33 mouse cellular contexts compared by ENCODE assay signal in genomic region chr13:47580144-47580543, GRCm38 (mm10).
"Had no signal": no experiment of that assay in that cellular context is flagged by ENCODE, and none has a peak within 500 bp of the region (broad histone marks: within the 10 kb centered on the region; RNA-seq: fewer than 3 reads in every experiment).

No protein-coding gene starts in this region.

- ATAC-seq: hindbrain, embryonic 16.5 days; hindbrain, postnatal 0 days; inflammation-experienced regulatory T-cells, adult 6 months; intestine, embryonic 15.5 days; intestine, embryonic 16.5 days; intestine, postnatal 0 days had no signal

- H3K27ac ChIP-seq: heart, embryonic 13.5 days; heart, embryonic 15.5 days; hindbrain, embryonic 10.5 days; hindbrain, embryonic 12.5 days; hindbrain, embryonic 13.5 days; hindbrain, embryonic 14.5 days; hindbrain, embryonic 15.5 days; hindbrain, postnatal 0 days; intestine, embryonic 15.5 days; kidney, embryonic 15.5 days; kidney, postnatal 0 days; layer of hippocampus, adult 2 months; left cerebral cortex, adult 2 months had no signal

- H3K4me1 ChIP-seq: heart, embryonic 13.5 days; heart, embryonic 15.5 days; hindbrain, embryonic 10.5 days; hindbrain, embryonic 12.5 days; hindbrain, embryonic 13.5 days; hindbrain, embryonic 15.5 days; intestine, embryonic 15.5 days; kidney, embryonic 15.5 days had no signal

- H3K4me3 ChIP-seq: heart, embryonic 13.5 days; heart, embryonic 15.5 days; hindbrain, embryonic 10.5 days; hindbrain, embryonic 12.5 days; hindbrain, embryonic 13.5 days; hindbrain, embryonic 15.5 days; intestine, embryonic 15.5 days; kidney, embryonic 15.5 days; layer of hippocampus, adult 2 months; left cerebral cortex, adult 2 months had no signal

- H3K9me3 ChIP-seq: heart, embryonic 13.5 days; heart, embryonic 15.5 days; hindbrain, embryonic 10.5 days; hindbrain, embryonic 12.5 days; hindbrain, embryonic 13.5 days; hindbrain, embryonic 15.5 days; intestine, embryonic 15.5 days; kidney, embryonic 15.5 days had no signal

- DNase-seq: heart, postnatal 10 days; heart, postnatal 14 days; heart, postnatal 36 days; heart, postnatal 4 days; kidney, adult 11 months; kidney, adult 2 months; kidney, adult 8-10 months; kidney, adult 9 months; kidney, postnatal 10 days; kidney, postnatal 14 days; kidney, postnatal 25 days; kidney, postnatal 36 days; kidney, postnatal 4 days; layer of hippocampus, adult 9-11 months; layer of hippocampus, postnatal 36 days had no signal

- H3K9ac ChIP-seq: heart, embryonic 13.5 days; heart, embryonic 15.5 days; hindbrain, embryonic 12.5 days; hindbrain, embryonic 13.5 days; hindbrain, embryonic 14.5 days; hindbrain, embryonic 15.5 days; intestine, embryonic 15.5 days; kidney, embryonic 15.5 days had no signal

- H3K4me2 ChIP-seq: heart, embryonic 11.5 days; heart, embryonic 13.5 days; heart, embryonic 15.5 days; hindbrain, embryonic 12.5 days; hindbrain, embryonic 13.5 days; hindbrain, embryonic 14.5 days; hindbrain, embryonic 15.5 days; intestine, embryonic 15.5 days; kidney, embryonic 15.5 days had no signal

- H3K36me3 ChIP-seq: heart, embryonic 13.5 days; heart, embryonic 15.5 days; hindbrain, embryonic 10.5 days; hindbrain, embryonic 12.5 days; hindbrain, embryonic 13.5 days; hindbrain, embryonic 15.5 days; intestine, embryonic 15.5 days; kidney, embryonic 15.5 days had no signal

- H3K27me3 ChIP-seq: heart, embryonic 13.5 days; heart, embryonic 15.5 days; hindbrain, embryonic 12.5 days; hindbrain, embryonic 13.5 days; hindbrain, embryonic 15.5 days; intestine, embryonic 15.5 days; kidney, embryonic 15.5 days had no signal
